Mouse (Mus musculus): ENCODE results near the gene Tjp1.

The Tjp1 gene

DNA sequence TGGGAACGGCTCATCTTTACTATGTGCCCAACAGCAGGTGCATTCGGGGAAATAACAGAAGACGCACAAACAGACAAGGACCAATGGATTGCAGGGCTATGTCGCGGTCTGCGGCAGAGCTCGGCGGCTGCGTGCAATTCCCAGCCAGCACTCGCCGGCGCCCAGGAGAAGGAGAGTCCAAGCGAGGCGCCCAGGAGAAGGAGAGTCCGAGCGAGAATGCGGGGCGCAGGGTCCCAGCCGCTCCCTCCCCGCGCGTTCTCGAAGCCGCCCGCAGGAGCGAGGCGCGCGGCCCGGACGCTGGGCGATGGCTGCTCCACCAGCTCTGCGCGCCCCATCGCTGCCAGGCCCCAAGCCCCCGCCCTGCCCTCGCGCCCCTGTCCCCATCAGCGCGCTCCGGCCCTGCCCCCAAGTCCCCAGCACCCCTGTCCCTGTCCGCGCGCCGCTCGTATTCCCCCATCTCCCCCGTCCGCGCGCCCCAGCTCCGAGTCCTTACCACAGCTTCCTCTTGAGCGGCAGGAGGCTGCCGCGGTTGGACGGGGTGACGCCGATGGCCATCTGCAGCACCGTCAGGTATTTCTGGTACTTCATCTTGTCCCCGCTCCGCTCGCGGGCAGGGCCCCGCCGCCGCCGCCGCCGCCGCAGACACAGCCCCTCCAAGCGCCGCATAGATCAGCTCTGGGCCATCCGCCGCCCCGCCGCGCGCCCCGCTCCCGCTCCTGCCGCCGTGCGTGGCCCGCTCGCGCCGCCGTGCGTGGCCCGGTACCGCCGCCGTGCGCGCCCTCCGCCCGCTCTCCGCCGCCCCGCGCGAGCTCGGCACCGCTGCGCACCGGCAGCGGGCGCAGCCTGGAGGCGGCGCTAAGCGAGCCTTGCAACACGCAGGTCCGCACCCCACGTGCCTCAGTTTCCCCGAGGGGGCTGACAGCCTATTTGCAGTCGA is at the start of gene Tjp1:
Tjp1 (minus strand) TSS at position 711 of the 937 bp plus-strand sequence.
- in situ Hi-C loops (cut with MboI; ENCODE audit: unreplicated experiment in 2 of 2), result loop anchor here in 1 of 2 experiments (10.0 kb wide), 1 partner anchor 583 kb away; no protein-coding TSS in a partner anchor

DNA sequence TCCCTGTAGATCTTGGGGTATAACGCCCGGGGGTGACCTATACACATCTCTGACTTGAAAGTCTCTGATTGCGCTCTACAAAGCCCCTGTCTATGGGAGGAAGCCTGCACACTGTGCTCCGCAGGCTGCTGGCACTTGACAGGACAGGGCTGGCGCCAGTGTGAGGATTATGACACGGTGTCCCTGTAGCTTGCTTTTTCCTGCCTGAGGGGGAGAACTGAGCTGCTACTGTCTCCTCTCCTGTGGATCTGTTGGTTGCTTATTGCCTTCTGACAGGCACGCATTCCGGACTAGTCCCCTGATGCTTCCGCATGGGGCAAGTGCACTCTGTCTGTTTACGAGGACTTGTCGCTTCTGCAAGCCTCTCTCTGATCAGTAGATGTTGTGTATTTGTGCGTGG is 49.5 kb upstream of the Tjp1 start:
- in situ Hi-C loops (cut with MboI; ENCODE audit: unreplicated experiment in 2 of 2), result no loop called here

DNA sequence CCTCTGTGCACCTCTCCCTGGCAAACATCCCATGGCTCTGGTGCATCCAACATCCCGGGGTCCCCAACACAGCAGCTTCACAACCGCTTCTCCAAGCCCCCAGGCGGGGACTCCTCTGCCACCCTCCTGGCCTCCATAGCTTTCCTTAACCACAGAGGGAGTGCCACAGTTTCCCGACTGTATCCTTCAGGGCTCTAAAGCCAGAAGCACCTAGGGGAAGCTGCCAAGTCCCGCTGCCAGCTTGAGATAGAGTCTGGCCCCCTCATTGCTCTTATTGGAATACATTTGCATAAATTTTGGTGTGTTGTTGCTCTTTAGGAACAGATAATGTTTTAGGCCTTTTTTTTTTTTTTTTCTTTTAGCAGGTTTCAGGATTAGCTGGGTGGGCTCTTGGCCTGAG is 45.1 kb upstream of the Tjp1 start:
- in situ Hi-C loops (cut with MboI; ENCODE audit: unreplicated experiment in 2 of 2), result no loop called here

DNA sequence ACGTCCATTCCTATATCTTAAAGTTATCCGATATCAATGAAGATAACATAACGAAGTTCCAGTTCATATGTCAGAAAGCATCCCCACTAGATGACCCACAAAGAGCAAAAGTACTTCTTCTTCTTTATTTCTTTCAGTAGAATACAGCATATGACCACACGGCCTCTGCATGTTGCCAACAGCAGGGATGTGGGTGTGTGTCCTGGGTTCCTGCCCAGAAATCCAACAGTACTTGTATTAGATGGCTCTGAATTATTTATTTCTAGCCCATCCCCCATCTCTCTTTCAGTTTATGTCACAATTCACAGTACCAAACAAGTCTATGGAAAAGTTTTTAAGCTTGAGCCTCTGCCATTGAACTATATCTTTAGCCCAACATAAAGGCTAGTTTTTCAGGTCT is 43.1 kb upstream of the Tjp1 start:
- in situ Hi-C loops (cut with MboI; ENCODE audit: unreplicated experiment in 2 of 2), result no loop called here

DNA sequence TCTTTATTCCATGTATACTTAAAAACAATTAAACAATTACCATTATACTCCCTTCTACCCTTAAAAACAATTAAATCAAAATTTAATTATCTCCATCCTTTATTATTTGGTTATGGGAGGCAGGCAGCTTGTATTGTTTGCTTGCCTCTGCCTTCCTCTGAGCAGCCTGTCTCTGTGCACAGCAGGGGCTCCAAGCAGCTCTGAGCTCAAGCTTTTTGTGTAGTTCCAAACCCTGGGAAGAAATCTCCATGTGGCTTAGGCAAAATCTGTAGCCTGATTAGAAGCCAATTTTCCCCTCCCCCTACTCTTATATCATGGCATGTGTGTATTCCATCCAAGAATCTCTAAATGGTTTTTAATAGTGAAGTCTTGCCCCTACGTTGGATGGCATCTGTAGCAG is 28.4 kb upstream of the Tjp1 start:
- in situ Hi-C loops (cut with MboI; ENCODE audit: unreplicated experiment in 2 of 2), result no loop called here

DNA sequence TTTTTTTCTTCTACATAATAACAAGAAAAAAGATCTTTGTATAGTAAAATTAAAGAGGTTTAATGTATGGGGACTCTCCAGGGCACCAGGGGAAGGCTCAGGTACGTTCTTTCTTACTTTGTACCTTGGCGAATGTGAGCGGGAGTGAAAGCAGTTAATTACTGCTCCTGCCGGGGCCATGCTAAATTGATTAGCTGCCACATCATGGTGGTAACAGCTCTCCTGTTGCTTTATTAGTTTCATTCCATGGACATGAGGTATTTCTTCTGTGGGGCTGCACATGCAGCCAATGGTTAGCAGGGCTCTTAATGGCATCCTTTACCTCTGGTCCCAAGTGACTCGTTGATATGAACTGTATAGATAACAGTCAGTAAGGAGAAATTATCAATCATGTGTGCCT is 18.2 kb upstream of the Tjp1 start:
- in situ Hi-C loops (cut with MboI; ENCODE audit: unreplicated experiment in 2 of 2), result no loop called here

DNA sequence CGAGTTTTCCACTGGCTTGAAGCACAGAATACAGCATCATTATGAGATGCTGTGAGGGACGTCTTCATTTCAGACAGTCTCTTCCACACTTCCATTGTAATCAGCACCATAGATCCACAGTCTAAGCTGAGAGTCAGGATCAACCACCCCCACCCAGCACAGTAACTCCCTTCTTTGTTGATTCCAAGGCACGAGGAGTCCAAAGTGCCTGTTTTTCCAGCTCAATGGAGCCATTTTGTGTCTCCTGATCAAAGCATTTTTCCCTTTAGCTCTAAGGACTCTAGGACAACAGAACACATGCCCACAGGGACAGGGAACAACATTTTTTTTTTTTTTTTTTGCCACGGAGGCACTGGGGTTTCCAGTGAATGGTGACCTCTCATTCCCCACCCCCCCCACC is 5.1 kb upstream of the Tjp1 start:
- in situ Hi-C loops (cut with MboI; ENCODE audit: unreplicated experiment in 2 of 2), result no loop called here

DNA sequence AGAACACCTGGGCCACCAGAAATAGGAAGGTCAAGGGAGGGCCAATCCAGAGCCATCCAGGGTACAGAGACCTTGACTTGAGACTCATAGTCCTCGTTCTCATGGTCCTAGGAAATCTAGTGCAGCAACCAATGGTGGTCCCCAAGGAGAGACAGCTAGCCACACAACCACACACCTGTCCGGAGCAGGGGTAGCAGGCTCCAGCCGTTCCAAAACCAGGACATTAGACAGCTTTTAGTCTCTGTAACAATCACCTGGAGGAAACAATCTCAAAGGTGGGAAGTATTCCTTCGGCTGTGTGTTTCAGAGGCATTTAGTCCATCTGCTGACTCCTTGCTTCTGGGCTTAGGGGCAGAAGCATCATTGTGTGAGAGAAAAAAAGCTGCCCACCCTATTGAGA is 4.5 kb downstream of the Tjp1 start:
- in situ Hi-C loops (cut with MboI; ENCODE audit: unreplicated experiment in 2 of 2), result loop anchor here in 1 of 2 experiments (5.0 to 10.0 kb wide), 2 partner anchors 206 to 578 kb away; no protein-coding TSS in a partner anchor

DNA sequence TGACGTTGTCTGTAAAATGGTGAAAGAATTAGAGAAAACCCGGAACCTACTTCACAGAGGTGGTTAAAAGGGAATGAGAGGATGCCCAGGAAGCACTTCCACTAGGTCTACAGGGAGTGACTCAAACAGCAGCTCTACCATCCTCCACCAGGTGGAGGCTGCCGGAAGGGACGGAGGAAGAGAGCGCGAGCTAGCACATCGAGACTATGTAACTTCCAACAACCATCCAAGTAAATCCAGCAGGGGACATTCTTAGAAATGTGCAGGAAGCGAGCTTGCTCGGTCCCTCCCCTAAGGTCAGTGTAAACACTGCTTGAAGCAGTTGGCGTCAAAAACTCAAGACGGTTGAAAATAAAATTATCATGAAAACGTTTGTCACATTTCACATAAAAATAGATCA is 5.1 kb downstream of the Tjp1 start:
- in situ Hi-C loops (cut with MboI; ENCODE audit: unreplicated experiment in 2 of 2), result loop anchor here in 1 of 2 experiments (5.0 to 10.0 kb wide), 2 partner anchors 205 to 578 kb away; no protein-coding TSS in a partner anchor

DNA sequence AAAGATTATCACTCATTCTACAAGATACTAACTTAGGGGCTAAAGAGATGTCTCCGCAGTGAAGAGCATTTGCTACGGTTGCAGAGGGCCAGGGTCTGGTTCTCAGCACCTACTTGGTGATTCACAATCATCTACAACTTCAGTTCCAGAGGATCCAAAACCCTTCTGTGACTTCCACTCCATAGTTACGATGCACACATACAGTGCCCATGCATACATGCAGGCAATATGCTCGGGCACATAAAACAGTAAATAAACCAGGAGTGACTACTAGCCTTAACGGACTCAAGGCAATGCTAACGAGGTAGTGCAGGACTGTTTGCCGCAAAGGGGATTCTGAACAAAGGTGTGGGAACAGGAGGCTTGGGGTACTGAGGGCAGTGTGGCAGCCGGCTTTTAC is 7.0 kb downstream of the Tjp1 start:
- in situ Hi-C loops (cut with MboI; ENCODE audit: unreplicated experiment in 2 of 2), result loop anchor here in 1 of 2 experiments (5.0 to 10.0 kb wide), 2 partner anchors 203 to 576 kb away; no protein-coding TSS in a partner anchor

DNA sequence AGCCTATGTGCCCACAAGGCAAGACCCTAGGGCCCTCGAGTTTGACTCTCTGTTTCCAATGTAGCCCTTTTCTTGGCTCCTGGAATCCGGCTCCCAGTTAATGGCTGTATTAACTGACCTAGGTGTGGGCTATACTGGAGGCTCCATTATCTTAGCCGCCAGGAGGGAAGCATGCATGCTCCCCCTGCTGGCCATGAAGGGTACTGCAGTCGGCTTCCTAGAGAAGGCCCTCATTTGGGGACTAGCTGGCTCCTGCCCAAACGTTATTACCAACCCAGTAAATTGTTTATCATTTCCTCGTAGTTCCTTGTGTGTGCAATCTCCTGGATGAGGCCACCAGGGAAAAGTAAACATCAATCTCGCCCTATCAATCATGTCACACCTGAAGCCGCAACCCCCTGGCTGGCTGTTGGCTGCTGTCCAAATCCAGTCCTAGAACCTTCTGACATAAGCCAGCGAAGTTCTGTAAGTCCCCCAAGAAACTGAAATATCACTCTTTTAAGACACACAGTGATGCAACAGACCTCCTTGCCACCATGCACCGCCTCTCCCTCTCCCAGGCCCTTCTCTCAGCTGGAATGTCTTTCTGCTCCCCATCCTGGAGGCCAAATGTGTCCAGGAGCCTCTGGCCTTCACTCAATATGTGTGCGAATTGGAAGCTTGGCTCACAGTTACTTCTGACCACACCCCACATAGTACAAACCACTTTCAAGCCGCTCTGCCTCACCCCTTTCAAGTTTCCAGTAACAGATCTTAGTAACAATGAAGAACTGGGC is 7.6 kb downstream of the Tjp1 start:
- in situ Hi-C loops (cut with MboI; ENCODE audit: unreplicated experiment in 2 of 2), result loop anchor here (5.0 to 10.0 kb wide), 3 partner anchors 198 to 575 kb away; no protein-coding TSS in a partner anchor

DNA sequence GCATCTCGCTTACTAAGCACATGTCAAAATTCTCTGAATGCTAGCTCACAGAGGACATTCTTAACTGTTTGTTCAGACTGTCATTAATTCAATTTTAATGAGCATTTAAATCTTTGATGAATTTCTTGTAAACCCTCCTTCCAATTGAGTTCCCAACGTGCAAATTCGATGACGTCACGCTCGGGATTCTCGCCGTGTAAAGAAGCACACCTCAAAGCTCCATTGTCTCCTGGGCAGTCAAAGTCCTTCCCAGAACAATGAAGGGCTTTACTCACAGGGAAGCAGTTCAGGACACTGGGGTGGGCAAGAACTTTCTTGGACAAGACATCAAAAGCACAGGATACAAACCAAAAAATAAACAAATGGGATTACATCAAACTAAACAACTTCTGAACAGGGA is 10.7 kb downstream of the Tjp1 start:
- in situ Hi-C loops (cut with MboI; ENCODE audit: unreplicated experiment in 2 of 2), result loop anchor here in 1 of 2 experiments (5.0 to 10.0 kb wide), 2 partner anchors 195 to 572 kb away; no protein-coding TSS in a partner anchor

DNA sequence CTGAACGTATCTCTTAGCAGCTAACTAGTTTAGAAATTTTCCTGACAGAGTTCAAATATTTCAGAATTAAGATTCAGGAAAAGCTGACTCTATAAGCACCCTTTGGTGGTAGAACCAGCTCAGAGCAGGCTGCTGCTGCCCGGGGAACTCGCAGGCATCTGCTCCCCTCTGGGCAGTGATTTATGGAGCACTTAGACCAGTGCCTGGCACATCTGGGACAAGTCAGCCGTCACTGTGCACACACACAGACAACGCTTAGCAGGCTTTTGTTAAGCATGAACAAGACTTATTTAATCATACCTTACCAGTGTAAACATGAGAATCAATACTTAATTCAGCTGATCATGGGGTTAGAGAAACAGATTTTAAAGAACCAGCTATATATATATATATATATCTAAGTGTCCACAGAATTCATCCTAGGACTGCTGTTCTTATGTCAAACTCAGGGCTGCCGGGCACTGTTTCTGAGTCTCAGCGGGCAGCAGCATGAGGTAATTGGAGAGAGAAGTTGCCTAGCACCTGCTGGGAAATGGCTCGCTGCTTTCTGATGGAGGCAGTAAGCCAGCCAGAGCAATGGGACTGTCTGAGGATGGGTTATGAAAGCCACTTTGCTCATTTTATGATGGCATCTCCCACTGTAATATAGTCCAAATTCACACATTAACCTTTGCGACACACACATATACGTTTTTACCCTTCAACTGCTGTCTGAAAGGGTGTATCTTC is 14.0 kb downstream of the Tjp1 start:
- in situ Hi-C loops (cut with MboI; ENCODE audit: unreplicated experiment in 2 of 2), result loop anchor here in 1 of 2 experiments (10.0 kb wide), 1 partner anchor 569 kb away; no protein-coding TSS in a partner anchor

DNA sequence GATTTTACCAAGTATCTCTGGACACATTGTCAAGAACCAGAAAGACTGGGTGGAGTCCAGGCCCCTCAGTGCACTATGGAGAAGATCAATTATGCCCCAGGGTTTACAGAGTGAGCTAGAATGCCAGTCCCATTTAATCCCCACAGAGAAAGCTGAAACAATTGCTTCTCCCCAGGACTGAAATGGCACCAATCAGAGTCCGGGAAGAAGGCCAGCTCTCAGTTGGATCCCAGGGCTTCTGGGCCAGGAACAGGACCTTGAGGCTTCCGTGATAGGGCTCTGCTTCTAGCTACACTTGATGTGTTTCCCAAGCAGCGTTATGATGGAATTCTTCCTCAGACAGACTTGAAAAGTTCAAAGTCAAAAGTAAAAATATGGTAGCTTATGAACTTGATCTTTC is 18.2 kb downstream of the Tjp1 start:
- in situ Hi-C loops (cut with MboI; ENCODE audit: unreplicated experiment in 2 of 2), result no loop called here

DNA sequence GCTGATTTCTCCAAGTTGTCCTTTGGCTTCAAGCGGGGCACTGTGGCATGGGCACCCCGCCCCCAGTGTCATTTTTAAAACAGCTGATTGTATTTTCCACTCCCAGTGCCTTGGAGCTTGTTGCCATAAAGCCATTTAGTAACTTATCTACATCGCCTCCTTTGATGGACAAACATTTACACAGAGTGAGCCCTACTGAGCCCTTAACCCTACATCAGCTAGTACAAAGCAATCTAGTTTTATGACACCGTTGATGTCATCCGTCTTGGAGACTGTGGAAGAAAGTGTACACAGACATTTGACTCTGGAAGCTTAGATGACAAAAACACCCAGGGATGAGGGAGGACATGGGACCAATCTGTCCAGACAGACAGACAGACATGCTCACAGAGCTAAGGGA is 20.2 kb downstream of the Tjp1 start:
- in situ Hi-C loops (cut with MboI; ENCODE audit: unreplicated experiment in 2 of 2), result no loop called here

DNA sequence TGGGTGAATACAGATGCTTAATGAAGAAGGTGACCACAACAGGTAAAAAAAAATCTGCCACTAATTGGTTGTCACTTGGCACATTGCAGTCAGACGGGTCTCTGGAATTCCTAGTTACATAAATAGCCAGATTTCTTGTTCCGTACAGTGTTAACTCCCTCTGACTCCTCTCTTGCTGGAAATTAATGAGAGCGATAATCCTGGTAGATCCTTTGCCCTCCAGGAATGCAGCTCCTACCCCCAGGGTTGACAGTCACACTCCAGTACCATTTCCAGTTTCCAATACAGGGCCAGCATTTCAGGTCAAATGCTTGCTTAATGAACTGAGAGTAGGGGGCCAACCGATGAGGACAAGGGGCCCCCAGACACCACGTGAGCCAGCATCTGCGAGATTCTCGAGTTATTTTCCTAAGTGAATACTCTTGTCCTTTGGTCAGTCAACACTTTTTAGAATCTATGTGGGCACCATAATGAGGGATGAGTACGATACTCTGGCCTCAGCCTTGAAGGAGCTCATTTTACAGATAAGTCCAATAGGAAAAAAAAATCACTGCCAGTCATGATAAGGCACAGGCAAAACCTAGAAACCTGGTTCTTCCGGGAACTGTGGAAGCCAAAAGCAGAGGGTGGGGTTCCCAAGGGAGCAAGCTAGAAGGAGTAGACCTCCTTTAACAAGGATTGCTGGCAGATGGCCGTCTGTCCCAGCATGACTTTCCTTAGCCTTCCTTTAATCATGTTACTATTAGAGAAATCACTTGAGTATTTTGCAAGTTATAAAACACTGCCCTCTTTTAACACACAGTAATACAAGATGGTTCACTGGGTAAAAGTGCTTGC is 24.9 kb downstream of the Tjp1 start:
- in situ Hi-C loops (cut with MboI; ENCODE audit: unreplicated experiment in 2 of 2), result no loop called here

DNA sequence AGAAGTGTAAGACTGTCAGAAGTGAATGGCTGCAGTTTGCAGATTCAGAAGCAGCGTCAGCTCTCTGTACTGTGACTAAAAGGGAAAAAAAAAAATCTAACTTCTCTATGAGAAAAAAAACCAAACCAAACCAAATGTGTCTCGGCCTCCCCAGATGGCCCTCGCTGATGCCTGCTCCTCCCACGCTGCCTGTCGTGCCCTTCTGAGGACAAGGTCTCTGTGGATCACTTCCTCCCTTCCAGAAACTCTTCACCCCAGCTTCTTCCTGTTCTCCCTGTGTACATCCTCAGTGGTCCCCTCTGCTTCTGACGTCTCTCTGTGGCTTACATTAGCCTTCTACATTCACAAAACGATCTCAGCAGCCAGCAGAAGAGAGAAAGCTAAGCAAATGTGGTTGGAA is 26.8 kb downstream of the Tjp1 start:
- in situ Hi-C loops (cut with MboI; ENCODE audit: unreplicated experiment in 2 of 2), result no loop called here

DNA sequence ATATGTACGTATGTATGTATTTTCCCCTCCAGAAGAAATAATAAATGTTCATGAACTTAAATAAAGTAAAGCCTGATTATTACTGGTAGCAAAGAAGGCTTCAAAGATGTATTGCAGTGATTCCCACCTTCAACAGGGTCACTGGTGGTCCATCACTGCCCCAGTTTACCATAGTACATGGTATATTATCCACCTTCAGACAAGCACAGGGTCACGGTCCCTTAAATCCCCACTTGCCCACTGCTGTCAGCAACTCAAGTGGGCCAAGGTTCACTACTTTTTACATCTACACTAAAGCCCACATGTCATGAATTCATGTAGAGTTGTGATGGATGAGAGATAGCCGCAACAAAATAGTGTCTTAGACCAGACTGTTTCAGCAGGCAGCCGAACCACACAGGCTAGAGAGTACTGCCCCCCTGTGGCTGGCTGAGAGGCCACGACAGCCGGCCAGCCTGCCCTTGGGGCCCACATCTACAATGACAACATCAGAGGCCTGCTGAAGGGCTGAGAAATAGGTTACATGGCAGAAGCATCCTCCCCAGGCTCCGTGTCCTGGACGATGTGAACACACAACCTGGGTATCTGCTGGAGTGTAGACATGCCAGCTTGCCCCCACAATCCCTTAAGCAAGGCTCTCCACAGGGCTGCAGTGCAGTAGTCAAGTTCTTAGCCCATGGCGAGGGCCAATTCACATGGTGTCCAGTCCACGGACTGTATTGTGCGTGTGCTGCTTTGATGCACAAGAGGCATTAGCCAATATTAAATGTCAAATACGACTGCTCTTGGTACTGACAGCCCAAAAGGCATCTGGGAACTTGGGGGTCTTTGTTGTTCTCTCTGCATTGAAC is 29.6 kb downstream of the Tjp1 start:
- in situ Hi-C loops (cut with MboI; ENCODE audit: unreplicated experiment in 2 of 2), result no loop called here

DNA sequence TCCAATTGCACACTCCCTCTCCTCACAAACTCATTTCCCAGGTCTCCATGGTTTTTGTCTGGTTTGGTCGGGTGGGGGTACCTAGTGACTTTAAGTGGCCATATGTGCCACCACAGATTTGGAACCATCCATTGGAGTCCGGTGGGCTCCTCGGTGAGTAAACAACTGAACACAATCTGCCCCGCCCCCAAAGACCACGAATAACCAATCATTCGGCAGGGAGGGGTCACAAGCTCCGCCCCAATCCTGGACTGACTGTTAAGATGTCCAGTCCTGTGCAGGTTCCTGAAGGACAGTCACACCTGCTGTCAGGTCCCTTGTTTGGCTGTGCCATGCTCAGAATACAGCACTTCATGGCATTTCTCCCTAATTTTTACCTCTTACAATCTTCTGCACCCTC is 37.1 kb downstream of the Tjp1 start:
- in situ Hi-C loops (cut with MboI; ENCODE audit: unreplicated experiment in 2 of 2), result no loop called here

All from v-Abl transformed pro-B cells (cell line).